Mouse (Mus musculus): ENCODE data around the gene Znrf4. TPM values are rescaled to one million over a fixed set of nuclear protein-coding genes. Genes with fewer than 3 reads are reported as not detected.

The Znrf4 gene
- total RNA-seq (2023), result not detected

DNA sequence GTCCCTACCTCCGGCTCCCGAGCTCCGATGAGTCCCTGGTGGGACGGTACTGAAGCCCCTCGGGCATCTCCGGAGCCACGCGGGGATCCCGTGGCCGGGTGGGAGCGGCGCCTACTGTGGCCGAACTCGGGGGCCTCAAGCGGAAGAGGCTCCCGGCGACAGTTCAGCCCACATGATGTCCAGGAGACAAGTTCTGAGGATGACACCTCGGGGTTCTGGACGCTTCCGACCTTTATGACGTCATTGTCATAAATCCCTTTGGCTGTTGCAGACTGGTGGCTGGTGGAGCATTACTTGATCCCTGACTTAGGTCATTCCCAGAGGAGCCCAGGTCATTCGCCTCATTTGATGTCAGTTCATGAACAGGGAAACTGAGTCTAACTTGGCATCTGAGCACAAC, at the start of gene Znrf4:
Gene Znrf4 (minus strand): TSS at position 122 of the 400 bp plus-strand sequence.

DNA sequence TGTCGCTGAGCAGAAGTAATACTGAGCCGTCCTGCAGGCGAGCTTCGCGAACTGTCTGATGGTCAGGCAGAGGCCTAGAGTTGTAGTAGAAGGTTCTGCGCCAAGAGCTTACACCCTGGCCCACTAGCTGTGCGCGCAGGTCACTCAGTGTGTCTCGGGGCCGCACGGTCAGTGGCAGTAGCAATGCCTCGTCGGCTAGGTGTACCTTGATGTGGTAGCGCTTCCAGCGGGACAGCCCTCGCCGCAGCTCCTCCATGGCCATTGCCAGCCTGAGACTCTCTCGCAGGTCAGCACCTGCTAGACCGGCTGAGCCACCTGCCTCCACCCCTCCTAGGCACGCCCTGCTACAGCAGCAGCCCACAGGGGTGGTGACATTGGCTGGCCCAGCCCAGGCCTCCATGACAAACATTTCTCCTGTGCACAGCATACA, 41.9 kb upstream of the Znrf4 start, which contains the start of gene Gm20219:
Gene Gm20219 (minus strand): TSS at position 266 of the 430 bp plus-strand sequence.

DNA sequence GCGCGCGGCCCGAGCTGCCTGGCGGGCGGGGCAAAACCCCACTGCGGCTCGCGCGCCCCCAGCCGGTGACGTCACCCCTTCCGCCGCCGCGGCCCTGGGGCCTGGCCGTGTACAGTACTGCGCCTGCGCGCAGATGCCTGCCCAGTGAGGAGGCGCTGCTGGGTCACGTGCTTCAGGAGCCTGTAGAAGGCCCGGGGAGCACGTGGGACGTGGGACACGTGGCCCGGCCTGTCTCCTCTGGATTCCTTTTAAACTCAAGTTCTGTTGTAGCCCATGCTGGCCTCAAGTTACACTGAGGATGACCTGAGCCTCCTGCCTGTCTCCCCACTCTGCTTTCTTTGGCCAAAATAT, 35.9 kb downstream of the Znrf4 start, which contains the start of gene Ptprs:
Gene Ptprs (minus strand): TSS at position 82 of the 351 bp plus-strand sequence.

Other genes starting within 250 kb of the Znrf4 start
- 10 to 100 TPM; 25.5 to 30.4 TPM for gene Ticam1, start 235.6 kb downstream of the Znrf4 start, total RNA-seq (2023)
- gene Plin3, start 219.6 kb downstream of the Znrf4 start, total RNA-seq (2023), result 10 to 100 TPM; 24.0 to 26.1 TPM
- not detected for gene Arrdc5, start 212.1 kb downstream of the Znrf4 start, total RNA-seq (2023)
- 1 to 10 TPM; 1.5 to 2.3 TPM for gene Uhrf1, start 209.1 kb downstream of the Znrf4 start, total RNA-seq (2023)
- gene Kdm4b, start 186.4 kb downstream of the Znrf4 start, total RNA-seq (2023), result 10 to 100 TPM; 30.1 to 31.2 TPM
- 10 to 100 TPM; 51.6 to 65.6 TPM for gene Ptprs, start 35.9 kb downstream of the Znrf4 start, total RNA-seq (2023)
- gene Gm20219, start 42.0 kb upstream of the Znrf4 start, total RNA-seq (2023), result 1 to 10 TPM; 4.5 to 7.7 TPM
- 100 to 1,000 TPM; 378 to 409 TPM for gene Safb2, start 72.2 kb upstream of the Znrf4 start, total RNA-seq (2023)
- gene Safb, start 72.4 kb upstream of the Znrf4 start, total RNA-seq (2023), result 100 to 1,000 TPM; 192 to 207 TPM
- gene 2410015M20Rik, start 97.3 kb upstream of the Znrf4 start, total RNA-seq (2023), result 10 to 100 TPM; 62.6 to 67.6 TPM
- gene Rpl36, start 101.0 kb upstream of the Znrf4 start, total RNA-seq (2023), result 100 to 1,000 TPM; 871 to 971 TPM
- 10 to 100 TPM; 30.7 to 32.1 TPM for gene Lonp1, start 114.5 kb upstream of the Znrf4 start, total RNA-seq (2023)
- under 1 TPM; 0.42 to 0.55 TPM for gene Catsperd, start 115.7 kb upstream of the Znrf4 start, total RNA-seq (2023)
- gene Ranbp3, start 160.9 kb upstream of the Znrf4 start, total RNA-seq (2023), result 10 to 100 TPM; 68.3 to 70.9 TPM
- 10 to 100 TPM; 65.3 to 82.2 TPM for gene Ndufa11, start 205.3 kb upstream of the Znrf4 start, total RNA-seq (2023)
- gene Vmac, start 205.6 kb upstream of the Znrf4 start, total RNA-seq (2023), result 1 to 10 TPM; 5.4 to 5.7 TPM
- gene Nrtn, start 245.1 kb upstream of the Znrf4 start, total RNA-seq (2023), result not detected